Mouse (Mus musculus) limb, embryonic 10.5 days (tissue): ENCODE results near the gene Scrn2. TPM values are rescaled to one million over a fixed set of nuclear protein-coding genes. Genes with fewer than 3 reads are reported as not detected.

Source experiments
- DNase-seq: peaks from one replicate; pipeline ENCODE4 v3.0.0-alpha.2; 2017; ENCODE audit warnings: low spot score
- H3K27ac ChIP-seq: fragments of 300-500 bp; sonication (generic); 2 replicates; pipeline ENCODE4 v1.5.1; 2016; ENCODE audit warnings: mild to moderate bottlenecking
- H3K27me3 ChIP-seq: fragments of 300-500 bp; sonication (generic); 2 replicates; pipeline ENCODE4 v1.6.1; 2016; ENCODE audit warnings: low read depth, mild to moderate bottlenecking; ENCODE audit not compliant: poor library complexity, severe bottlenecking
- H3K36me3 ChIP-seq: fragments of 300-500 bp; sonication (generic); 2 replicates; pipeline ENCODE4 v1.6.1; 2016; ENCODE audit warnings: mild to moderate bottlenecking, moderate library complexity
- H3K4me1 ChIP-seq: fragments of 300-500 bp; sonication (generic); 2 replicates; pipeline ENCODE4 v1.6.1; 2016
- H3K4me3 ChIP-seq: fragments of 300-500 bp; sonication (generic); 2 replicates; pipeline ENCODE4 v1.5.1; 2016; ENCODE audit warnings: mild to moderate bottlenecking, moderate library complexity
- H3K9me3 ChIP-seq: fragments of 300-500 bp; sonication (generic); replicated peaks from 2 replicates; pipeline ENCODE4 v1.6.1; 2016; ENCODE audit warnings: mild to moderate bottlenecking
- WGBS: fragments of 180-500 bp; shearing (Covaris S2); methylation state at CpG from one replicate; pipeline ENCODE4 v1.1.7; 2016; 5-methylcytosine and 5-hydroxymethylcytosine counted together
- polyA plus RNA-seq: library from polyadenylated mRNA; unstranded; fragments of >200 nt; fragmentation: Nextera tagmentation; extraction: Ambion mirVana; gene quantifications from 2 replicates; pipeline ENCODE4 v1.2.1, GENCODE M21; 2016

Scrn2 gene
- polyA plus RNA-seq, 1 experiment from 2014 or later, result 47.5 TPM

- DNase-seq, result peak; percentile 58
- Histone ChIP-seq H3K9me3 (no peaks in the 10 kb centered on the region), H3K4me1 (peaks cover 58% of the 10 kb centered on the region), H3K27ac (no peak overlapping the region), H3K36me3 (no peaks in the 10 kb centered on the region), H3K27me3 (peaks cover 92% of the 10 kb centered on the region), H3K4me3 (peak overlapping the region; percentile 54)
- whole genome bisulfite sequencing, result 2% methylated on average over 27 of the region's 27 CpGs
Measured at GRCm38 (mm10) chr11:97021121-97021765, 8.5 kb upstream of the Scrn2 start.

GRCm38 (mm10) chr11:97021873-97022484, 7.8 kb upstream of the Scrn2 start:
- Histone ChIP-seq H3K4me1 (peaks cover 58% of the 10 kb centered on the region), H3K36me3 (no peaks in the 10 kb centered on the region), H3K27ac (peak overlapping the region; percentile 72), H3K9me3 (no peaks in the 10 kb centered on the region), H3K4me3 (peak overlapping the region; percentile 54), H3K27me3 (peaks cover 84% of the 10 kb centered on the region)
- peak; percentile 80 for DNase-seq
- 1% methylated on average over 50 of the region's 50 CpGs for WGBS

- no peak for DNase-seq
- Histone ChIP-seq H3K9me3 (no peaks in the 10 kb centered on the region), H3K4me3 (peak overlapping the region; percentile 43; the same call in 1 of the 2 replicates), H3K36me3 (no peaks in the 10 kb centered on the region), H3K27ac (peak overlapping the region; percentile 82), H3K27me3 (peaks cover 54% of the 10 kb centered on the region), H3K4me1 (peaks cover 43% of the 10 kb centered on the region)
- 26% methylated on average over 10 of the region's 10 CpGs for WGBS
Measured at GRCm38 (mm10) chr11:97024977-97025376, 4.8 kb upstream of the Scrn2 start.

- peaks cover 51% of the 10 kb centered on the region for H3K4me1 ChIP-seq
- 3% methylated on average over 17 of the region's 17 CpGs for WGBS
Measured at GRCm38 (mm10) chr11:97025721-97026344, 3.9 kb upstream of the Scrn2 start.

GRCm38 (mm10) chr11:97030426-97030825, 688 bp downstream of the Scrn2 start:
- Histone ChIP-seq H3K4me1 (peaks cover 30% of the 10 kb centered on the region), H3K27me3 (no peaks in the 10 kb centered on the region), H3K36me3 (peaks cover 26% of the 10 kb centered on the region), H3K27ac (peak overlapping the region; percentile 91), H3K4me3 (peak overlapping the region; percentile 65), H3K9me3 (no peaks in the 10 kb centered on the region)
- DNase-seq, result peak; percentile 47
- WGBS, result 22% methylated on average over 15 of the region's 15 CpGs

More at GRCm38 (mm10) chr11:97025721-97026344, 3.9 kb upstream of the Scrn2 start:
- peak; percentile 93 for DNase-seq
- H3K27ac ChIP-seq, result peak overlapping the region; percentile 82
- no peaks in the 10 kb centered on the region for H3K9me3 ChIP-seq
- H3K4me3 ChIP-seq, result peak overlapping the region; percentile 43
- peaks cover 46% of the 10 kb centered on the region for H3K27me3 ChIP-seq
- no peaks in the 10 kb centered on the region for H3K36me3 ChIP-seq

GRCm38 (mm10) chr11:97031977-97032376, 2.2 kb downstream of the Scrn2 start:
- no peak overlapping the region for H3K27ac ChIP-seq
- no peak for DNase-seq
- H3K4me1 ChIP-seq, result peaks cover 21% of the 10 kb centered on the region
- H3K36me3 ChIP-seq, result peaks cover 26% of the 10 kb centered on the region
- no peaks in the 10 kb centered on the region for H3K9me3 ChIP-seq
- WGBS, result 84% methylated on average over 12 of the region's 12 CpGs
- no peaks in the 10 kb centered on the region for H3K27me3 ChIP-seq
- no peak overlapping the region for H3K4me3 ChIP-seq

GRCm38 (mm10) chr11:97032499-97032898, 2.8 kb downstream of the Scrn2 start:
- Histone ChIP-seq H3K27me3 (no peaks in the 10 kb centered on the region), H3K4me3 (no peak overlapping the region), H3K27ac (no peak overlapping the region), H3K4me1 (peaks cover 21% of the 10 kb centered on the region), H3K36me3 (peaks cover 26% of the 10 kb centered on the region), H3K9me3 (no peaks in the 10 kb centered on the region)
- WGBS, result 93% methylated on average over 4 of the region's 4 CpGs
- no peak for DNase-seq

GRCm38 (mm10) chr11:97033781-97034180, 4.0 kb downstream of the Scrn2 start:
- no peaks in the 10 kb centered on the region for H3K9me3 ChIP-seq
- peaks cover 26% of the 10 kb centered on the region for H3K36me3 ChIP-seq
- H3K4me1 ChIP-seq, result peaks cover 21% of the 10 kb centered on the region
- H3K27me3 ChIP-seq, result no peaks in the 10 kb centered on the region
- no peak overlapping the region for H3K4me3 ChIP-seq
- H3K27ac ChIP-seq, result no peak overlapping the region
- 89% methylated on average over 4 of the region's 4 CpGs for WGBS
- DNase-seq, result no peak

- no peaks in the 10 kb centered on the region for H3K9me3 ChIP-seq
- 86% methylated on average over 5 of the region's 5 CpGs for WGBS
- H3K4me3 ChIP-seq, result no peak overlapping the region
Measured at GRCm38 (mm10) chr11:97036141-97036540, 6.4 kb downstream of the Scrn2 start.

GRCm38 (mm10) chr11:97038881-97039280, 9.1 kb downstream of the Scrn2 start:
- Histone ChIP-seq H3K4me3 (no peak overlapping the region), H3K27ac (no peak overlapping the region), H3K27me3 (no peaks in the 10 kb centered on the region), H3K36me3 (peaks cover 12% of the 10 kb centered on the region), H3K4me1 (peaks cover 19% of the 10 kb centered on the region), H3K9me3 (no peaks in the 10 kb centered on the region)
- WGBS, result 69% methylated on average over 7 of the region's 7 CpGs
- DNase-seq, result no peak

More at GRCm38 (mm10) chr11:97036141-97036540, 6.4 kb downstream of the Scrn2 start:
- H3K4me1 ChIP-seq, result peaks cover 10% of the 10 kb centered on the region
- no peak overlapping the region for H3K27ac ChIP-seq
- peaks cover 26% of the 10 kb centered on the region for H3K36me3 ChIP-seq
- H3K27me3 ChIP-seq, result no peaks in the 10 kb centered on the region
- no peak for DNase-seq

GRCm38 (mm10) chr11:97040301-97041021, 10.7 kb downstream of the Scrn2 start:
- no peak for DNase-seq
- Histone ChIP-seq H3K4me3 (peak overlapping the region; percentile 83), H3K27ac (no peak overlapping the region), H3K27me3 (no peaks in the 10 kb centered on the region), H3K4me1 (peaks cover 14% of the 10 kb centered on the region), H3K36me3 (peaks cover 22% of the 10 kb centered on the region), H3K9me3 (no peaks in the 10 kb centered on the region)
- WGBS, result 57% methylated on average over 12 of the region's 12 CpGs

GRCm38 (mm10) chr11:97041022-97041899, 11.5 kb downstream of the Scrn2 start, which contains the start of the genes Lrrc46 and Mrpl10:
Gene Lrrc46 (minus strand): TSS chr11:97041407.
Gene Mrpl10 (plus strand): TSS chr11:97041560.
- Histone ChIP-seq H3K9me3 (no peaks in the 10 kb centered on the region), H3K4me3 (peak within 1 kb of the TSS; percentile 83), H3K27ac (peak within 1 kb of the TSS; percentile 90), H3K27me3 (no peaks in the 10 kb centered on the region), H3K36me3 (peaks cover 26% of the 10 kb centered on the region), H3K4me1 (peaks cover 14% of the 10 kb centered on the region)
- under 1% methylated on average over 44 of the region's 48 CpGs for WGBS
- DNase-seq, result peak; percentile 97
